Mouse (Mus musculus): ENCODE data around the gene Bco2. TPM values are rescaled to one million over a fixed set of nuclear protein-coding genes. Genes with fewer than 3 reads are reported as not detected.

The Bco2 gene
- polyA plus RNA-seq, 1 experiment from 2014 or later: 0.20 TPM

DNA sequence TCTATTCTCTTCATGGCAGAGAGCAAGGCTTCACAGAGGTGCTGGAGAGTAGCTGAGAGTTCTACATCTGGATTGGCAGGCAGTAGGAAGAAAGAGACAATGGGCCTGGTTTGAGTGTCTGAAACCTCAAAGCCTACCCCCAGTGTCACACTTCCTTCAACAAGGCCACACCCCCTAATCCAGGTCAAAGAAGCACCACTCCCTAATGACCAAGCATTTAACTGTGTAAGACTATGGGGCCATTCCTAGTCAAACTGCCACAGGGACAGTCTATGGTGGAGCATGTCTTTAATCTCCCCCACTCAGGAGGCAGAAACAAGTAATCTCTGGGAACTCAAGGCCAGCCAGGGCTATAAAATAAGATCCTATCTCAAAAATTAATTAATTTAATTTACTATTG, 64.1 kb downstream of the Bco2 start:
- H3K9ac ChIP-seq: no peak overlapping the region
- H3K36me3 ChIP-seq: no peaks in the 10 kb centered on the region
- ATAC-seq (ENCODE audit: borderline replicate concordance, extremely low read depth, low FRiP score, low TSS enrichment): no peak
- no peaks in the 10 kb centered on the region for H3K27me3 ChIP-seq
- H3K4me3 ChIP-seq: no peak overlapping the region
- peaks cover 1% of the 10 kb centered on the region for H3K4me1 ChIP-seq
- H3K9me3 ChIP-seq: no peaks in the 10 kb centered on the region
- no peak overlapping the region for H3K27ac ChIP-seq
- H3K4me2 ChIP-seq: no peak overlapping the region

DNA sequence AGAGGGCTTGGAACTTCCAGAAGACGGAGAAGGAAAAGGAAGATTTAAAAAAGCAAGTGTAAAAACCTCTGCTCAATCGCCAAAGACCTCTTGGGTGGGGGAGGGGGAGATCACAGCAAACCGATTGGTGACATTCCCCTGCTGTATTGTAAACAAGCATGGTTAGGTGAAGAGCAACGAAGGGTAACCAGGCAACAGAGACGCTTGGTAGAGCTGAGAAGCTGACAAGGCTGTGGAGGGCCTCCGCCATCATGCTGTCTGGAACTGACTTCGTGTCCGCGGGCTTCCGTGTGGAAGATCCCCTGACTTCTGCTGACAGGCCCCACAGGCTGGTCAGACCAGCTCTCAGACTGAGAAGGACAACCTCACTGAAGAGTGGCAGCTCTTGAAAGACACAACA, 69.5 kb downstream of the Bco2 start:
- H3K9ac ChIP-seq: no peak overlapping the region
- no peaks in the 10 kb centered on the region for H3K27me3 ChIP-seq
- H3K4me2 ChIP-seq: peak overlapping the region; percentile 42
- no peaks in the 10 kb centered on the region for H3K9me3 ChIP-seq
- no peaks in the 10 kb centered on the region for H3K36me3 ChIP-seq
- H3K27ac ChIP-seq: no peak overlapping the region
- no peak for ATAC-seq (ENCODE audit: borderline replicate concordance, extremely low read depth, low FRiP score, low TSS enrichment)
- H3K4me3 ChIP-seq: peak overlapping the region; percentile 13; the same call in 1 of the 2 replicates
- H3K4me1 ChIP-seq: peaks cover 7% of the 10 kb centered on the region; the same call in 1 of the 2 replicates
- 7% methylated on average over 10 of the region's 10 CpGs for WGBS

Other genes with a start within 250 kb of the Bco2 start
- gene Rpl10-ps3, start 210.2 kb downstream of the Bco2 start, polyA plus RNA-seq (2015; fragmentation: Nextera tagmentation; extraction: Ambion mirVana): 258 and 323 TPM in 2 replicates
- 1.6 TPM in 2 replicates for gene Plet1, start 60.7 kb downstream of the Bco2 start, polyA plus RNA-seq (2015; fragmentation: Nextera tagmentation; extraction: Ambion mirVana)
- 70.4 and 71.2 TPM in 2 replicates for gene Pts, start 26.5 kb downstream of the Bco2 start, polyA plus RNA-seq (2015; fragmentation: Nextera tagmentation; extraction: Ambion mirVana)
- gene Il18, start 354 bp downstream of the Bco2 start, polyA plus RNA-seq (2015; fragmentation: Nextera tagmentation; extraction: Ambion mirVana): 5.6 and 6.5 TPM in 2 replicates
- gene Tex12, start 6.1 kb upstream of the Bco2 start, polyA plus RNA-seq (2015; fragmentation: Nextera tagmentation; extraction: Ambion mirVana): not detected in 2 replicates
- gene Sdhd, start 48.6 kb upstream of the Bco2 start, polyA plus RNA-seq (2015; fragmentation: Nextera tagmentation; extraction: Ambion mirVana): 305 and 310 TPM in 2 replicates
- gene Timm8b, start 48.7 kb upstream of the Bco2 start, polyA plus RNA-seq (2015; fragmentation: Nextera tagmentation; extraction: Ambion mirVana): 176 and 188 TPM in 2 replicates
- 5.5 and 7.1 TPM in 2 replicates for gene Pih1d2, start 62.1 kb upstream of the Bco2 start, polyA plus RNA-seq (2015; fragmentation: Nextera tagmentation; extraction: Ambion mirVana)
- 19.1 and 21.6 TPM in 2 replicates for gene Nkapd1, start 62.3 kb upstream of the Bco2 start, polyA plus RNA-seq (2015; fragmentation: Nextera tagmentation; extraction: Ambion mirVana)
- 42.4 and 42.5 TPM in 2 replicates for gene Dlat, start 104.6 kb upstream of the Bco2 start, polyA plus RNA-seq (2015; fragmentation: Nextera tagmentation; extraction: Ambion mirVana)
- 7.4 and 7.8 TPM in 2 replicates for gene Dixdc1, start 184.3 kb upstream of the Bco2 start, polyA plus RNA-seq (2015; fragmentation: Nextera tagmentation; extraction: Ambion mirVana)
- 13.2 and 16.2 TPM in 2 replicates for gene 2310030G06Rik, start 191.4 kb upstream of the Bco2 start, polyA plus RNA-seq (2015; fragmentation: Nextera tagmentation; extraction: Ambion mirVana)
- 111 and 131 TPM in 2 replicates for gene Cryab, start 196.1 kb upstream of the Bco2 start, polyA plus RNA-seq (2015; fragmentation: Nextera tagmentation; extraction: Ambion mirVana)
- gene Hspb2, start 197.2 kb upstream of the Bco2 start, polyA plus RNA-seq (2015; fragmentation: Nextera tagmentation; extraction: Ambion mirVana): 14.5 and 16.4 TPM in 2 replicates
- gene Fdxacb1, start 213.1 kb upstream of the Bco2 start, polyA plus RNA-seq (2015; fragmentation: Nextera tagmentation; extraction: Ambion mirVana): 11.3 and 12.2 TPM in 2 replicates
- 38.9 and 39.5 TPM in 2 replicates for gene Alg9, start 219.8 kb upstream of the Bco2 start, polyA plus RNA-seq (2015; fragmentation: Nextera tagmentation; extraction: Ambion mirVana)
- gene 1110032A03Rik, start 220.3 kb upstream of the Bco2 start, polyA plus RNA-seq (2015; fragmentation: Nextera tagmentation; extraction: Ambion mirVana): 31.7 and 35.8 TPM in 2 replicates